Mouse (Mus musculus) T-helper 1 cell (primary cell): ENCODE results near the gene Olfr298.

Source experiments
- in situ Hi-C: fragments of 300-600 bp; cut with MboI, MseI; formaldehyde crosslinking; loops from one replicate; pipeline ENCODE4 v1.15.1; 2025; ENCODE audit warnings: high pct_unique_total_duplicates

Olfr298 gene

GRCm38 (mm10) chr7:86492384-86492783 is at the start of gene Olfr298:
TSS of gene Olfr298 (minus strand) at chr7:86492484.
- in situ Hi-C loops, result no loop called here

GRCm38 (mm10) chr7:86519668-86520067 is 27.4 kb upstream of the Olfr298 start, which contains the start of gene Olfr297:
TSS of gene Olfr297 (plus strand) at chr7:86519968.
- in situ Hi-C loops, result no loop called here

DNA sequence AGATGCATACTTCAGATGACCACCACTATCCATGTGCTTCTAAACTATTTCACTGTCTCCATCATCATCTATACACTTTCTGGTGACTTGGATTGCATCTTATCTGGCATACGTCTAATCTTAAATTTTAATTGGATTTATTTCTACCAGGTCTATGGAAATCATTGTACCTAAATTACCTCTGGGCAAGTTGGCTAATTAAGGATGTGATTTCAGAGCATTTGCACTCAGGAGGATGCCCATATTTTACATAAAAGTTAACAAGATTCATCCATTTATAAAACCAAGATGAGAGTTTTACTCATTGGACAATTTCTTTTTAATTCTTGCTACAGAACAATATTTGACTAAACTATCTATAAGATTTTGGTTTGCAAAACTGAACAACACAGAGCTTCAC is 32.7 kb downstream of the Olfr298 start, which contains the start of gene Olfr299:
TSS of gene Olfr299 (plus strand) at position 301 of the 400 bp plus-strand sequence.
- in situ Hi-C loops, result no loop called here
